In genomic region chr13:51204081-51204480, GRCm38 (mm10) we compare ENCODE assay signal across 3 mouse cellular contexts. TPM values are rescaled to one million over a fixed set of nuclear protein-coding genes. Genes with fewer than 3 reads are reported as not detected.
"Had no signal": no experiment of that assay in that cellular context is flagged by ENCODE, and none has a peak within 500 bp of the region (broad histone marks: within the 10 kb centered on the region; RNA-seq: fewer than 3 reads in every experiment).

No protein-coding gene starts in this region.

RNA-seq across cellular contexts. Expression of gene Nxnl2, which starts 33.3 kb away (rescaled TPM):
- polyA plus RNA-seq: liver, embryonic 13.5 days; macrophage; myocyte had no signal
